ENCODE assay signal across 9 mouse cellular contexts in the genomic region with DNA sequence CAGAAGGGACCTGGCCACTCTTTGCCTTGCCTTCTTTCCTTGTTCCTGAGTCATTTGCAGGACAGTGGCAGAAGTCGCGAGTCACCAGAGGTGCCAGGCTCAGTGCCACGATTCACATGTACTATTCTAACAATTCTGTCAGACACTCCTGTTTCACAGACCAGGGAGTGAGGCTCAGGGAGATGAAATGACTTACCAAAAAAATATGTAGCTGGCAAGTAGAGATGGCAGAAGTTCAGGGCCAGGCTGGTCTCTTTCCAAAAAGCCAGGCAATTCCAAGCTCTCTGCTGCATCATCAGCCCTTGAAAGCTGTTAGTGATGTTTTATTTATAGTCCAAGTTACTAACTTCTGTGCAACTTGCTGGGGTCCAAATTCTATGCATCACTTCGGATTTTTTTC.
DNase-seq lines count a peak whose midpoint lies in the region; ATAC-seq lines count a peak whose summit lies in the region.
"Had no signal": no experiment of that assay in that cellular context is flagged by ENCODE, and none has a peak within 500 bp of the region (broad histone marks: within the 10 kb centered on the region; RNA-seq: fewer than 3 reads in every experiment).

No protein-coding gene starts in this region.

- H3K9ac ChIP-seq in hindbrain, embryonic 14.5 days: no peak overlapping the region
- no peak overlapping the region for H3K9ac ChIP-seq in hindbrain, embryonic 12.5 days

- WGBS in hindbrain, embryonic 14.5 days: 59% methylated on average over 4 of the region's 4 CpGs
- 75% methylated on average over 4 of the region's 4 CpGs for WGBS in hindbrain, embryonic 12.5 days

- 0 out of 2 replicates have a peak overlapping the region, but pooled peaks have one; percentile 21 for H3K27ac ChIP-seq in hindbrain, embryonic 14.5 days
- no peak overlapping the region for H3K27ac ChIP-seq in hindbrain, embryonic 12.5 days

- H3K36me3 ChIP-seq in hindbrain, embryonic 14.5 days (replicated peaks; ENCODE audit: control insufficient read depth, insufficient read depth): no peaks in the 10 kb centered on the region
- H3K36me3 ChIP-seq in hindbrain, embryonic 12.5 days: no peaks in the 10 kb centered on the region

- no peak overlapping the region for H3K4me2 ChIP-seq in hindbrain, embryonic 14.5 days (replicated peaks)
- H3K4me2 ChIP-seq in hindbrain, embryonic 12.5 days (replicated peaks): no peak overlapping the region

- 0 out of 2 replicates have a peak, but pooled peaks cover 9% of the 10 kb centered on the region for H3K4me1 ChIP-seq in hindbrain, embryonic 14.5 days (replicated peaks; ENCODE audit: control insufficient read depth, insufficient read depth, low read length)
- 0 out of 2 replicates have a peak, but pooled peaks cover 2% of the 10 kb centered on the region for H3K4me1 ChIP-seq in hindbrain, embryonic 12.5 days

- H3K27me3 ChIP-seq in hindbrain, embryonic 14.5 days (ENCODE audit: control insufficient read depth, insufficient read depth, low read length): no peaks in the 10 kb centered on the region
- H3K27me3 ChIP-seq in hindbrain, embryonic 12.5 days: no peaks in the 10 kb centered on the region

- DNase-seq in hindbrain, embryonic 14.5 days (ENCODE audit: low spot score): no peak
- DNase-seq in adrenal gland, adult 8-10 months: peak; percentile 73
- DNase-seq in gastrocnemius, postnatal 36 days: peak; percentile 29 to 37
- peak; percentile 25 to 40 for DNase-seq in left cerebral cortex, postnatal 36 days (ENCODE audit: low spot score in 2 of 2)
- DNase-seq in right cerebral cortex, postnatal 4 days: peak; percentile 35
- DNase-seq in cerebellum, adult 18-20 months: no peak

- intact Hi-C loops in gastrocnemius, postnatal 36 days (cut with DNase I): no loop called here
- intact Hi-C loops in left cerebral cortex, postnatal 36 days (cut with DNase I): no loop called here

- H3K9me3 ChIP-seq in hindbrain, embryonic 14.5 days (ENCODE audit: control insufficient read depth, low read length): no peaks in the 10 kb centered on the region
- H3K9me3 ChIP-seq in hindbrain, embryonic 12.5 days (replicated peaks): no peaks in the 10 kb centered on the region

- no peak overlapping the region for H3K4me3 ChIP-seq in hindbrain, embryonic 14.5 days (replicated peaks; ENCODE audit: low read length)
- H3K4me3 ChIP-seq in hindbrain, embryonic 12.5 days: no peak overlapping the region
- H3K4me3 ChIP-seq: myocyte had no signal

- ATAC-seq in hindbrain, embryonic 14.5 days (ENCODE audit: low FRiP score): no peak
- no peak for ATAC-seq in hindbrain, embryonic 12.5 days (ENCODE audit: low FRiP score)
- no peak for ATAC-seq in activated CD4-positive, CD25-positive, alpha-beta regulatory T cell, adult 4 months

Comparison
In these comparisons a context has a peak if more than half of its experiments do, and no peak if none do; other contexts are left out.
1. DNase-seq: peak in adrenal gland, adult 8-10 months (single experiment), gastrocnemius, postnatal 36 days (2 of 2), left cerebral cortex, postnatal 36 days (2 of 2) and right cerebral cortex, postnatal 4 days (single experiment); none in hindbrain, embryonic 14.5 days (single experiment) and cerebellum, adult 18-20 months (0 of 2).